Mouse (Mus musculus): ENCODE measurements around the gene Ehbp1l1. TPM values are rescaled to one million over a fixed set of nuclear protein-coding genes. Genes with fewer than 3 reads are reported as not detected.
"Not testable (repeated sequence)": the region's sequence is repeated elsewhere in the genome, so short reads cannot be mapped to it uniquely, and the experiment has no call there.

The Ehbp1l1 gene
- polyA plus RNA-seq, 1 experiment from 2014 or later: 6.8 TPM

DNA sequence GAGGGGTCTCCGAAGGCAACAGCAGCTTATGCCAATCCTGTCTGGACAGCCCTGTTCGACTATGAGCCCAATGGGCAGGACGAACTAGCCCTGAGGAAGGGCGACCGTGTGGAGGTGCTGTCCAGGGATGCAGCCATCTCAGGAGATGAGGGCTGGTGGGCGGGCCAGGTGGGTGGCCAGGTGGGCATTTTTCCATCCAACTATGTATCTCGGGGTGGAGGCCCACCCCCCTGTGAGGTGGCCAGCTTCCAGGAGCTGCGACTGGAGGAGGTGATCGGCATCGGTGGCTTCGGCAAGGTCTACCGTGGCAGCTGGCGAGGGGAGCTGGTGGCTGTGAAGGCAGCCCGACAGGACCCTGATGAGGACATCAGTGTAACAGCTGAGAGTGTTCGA is 35.8 kb downstream of the Ehbp1l1 start:
- WGBS: 76% methylated on average over 15 of the region's 15 CpGs
- Histone ChIP-seq H3K4me3 (ENCODE audit: low read depth, low read length) (peak overlapping the region; percentile 62), H3K4me1 (replicated peaks; ENCODE audit: control insufficient read depth, insufficient read depth, low read length) (peaks cover 29% of the 10 kb centered on the region), H3K9me3 (ENCODE audit: control insufficient read depth, low read length) (no peaks in the 10 kb centered on the region), H3K9ac (ENCODE audit: low read length) (peak overlapping the region; percentile 86), H3K36me3 (ENCODE audit: control insufficient read depth, insufficient read depth, low read length) (no peaks in the 10 kb centered on the region; the same call in 1 of the 2 replicates), H3K27me3 (ENCODE audit: control insufficient read depth, insufficient read depth, low read length) (0 out of 2 replicates have a peak, but pooled peaks cover 2% of the 10 kb centered on the region), H3K27ac (ENCODE audit: low read depth, low read length) (no peak overlapping the region), H3K4me2 (ENCODE audit: low read depth, low read length, severe bottlenecking) (peak overlapping the region; percentile 99)
- DNase-seq (ENCODE audit: low spot score) (no peak), ATAC-seq (replicated peaks; ENCODE audit: low FRiP score) (no peak)

DNA sequence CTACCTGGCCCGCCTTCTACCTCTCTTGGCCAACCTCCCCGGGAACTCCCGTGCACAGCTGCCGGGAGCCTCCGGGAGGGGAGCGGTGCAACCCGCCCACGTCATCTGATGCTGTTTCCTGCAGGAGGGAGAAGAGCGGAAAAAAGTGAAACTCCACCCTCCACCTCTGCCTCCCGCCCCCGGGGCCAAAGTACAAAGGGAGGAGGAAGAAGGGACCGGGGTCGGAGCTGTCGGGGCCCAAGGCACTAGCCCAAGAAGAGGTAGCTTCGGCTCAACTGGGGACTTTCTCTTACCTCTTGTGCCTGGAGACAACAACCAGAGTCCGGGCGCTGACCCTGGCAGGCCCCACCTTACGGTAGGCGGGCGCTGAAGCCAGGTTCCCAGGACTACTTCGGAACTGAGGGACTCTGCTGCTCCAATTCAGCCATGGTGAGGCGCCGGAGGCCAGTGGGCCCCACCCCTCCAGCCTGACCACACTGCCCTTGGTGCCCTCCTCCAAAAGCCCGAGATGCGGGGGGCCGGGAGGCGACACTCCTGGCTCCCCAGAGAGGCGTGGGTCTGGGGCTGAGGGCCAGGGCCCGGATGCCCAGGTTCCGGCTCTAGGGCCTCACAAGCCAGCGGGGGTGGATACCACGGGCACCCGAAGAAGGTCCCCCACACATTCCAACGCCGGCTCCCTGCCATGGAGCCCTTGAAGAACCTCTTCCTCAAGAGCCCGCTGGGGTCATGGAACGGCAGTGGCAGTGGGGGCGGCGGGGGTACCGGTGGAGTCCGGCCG is 36.4 kb downstream of the Ehbp1l1 start:
- Histone ChIP-seq H3K4me3 (ENCODE audit: low read depth, low read length) (peak overlapping the region; percentile 62), H3K4me2 (ENCODE audit: low read depth, low read length, severe bottlenecking) (peak overlapping the region; percentile 99), H3K36me3 (ENCODE audit: control insufficient read depth, insufficient read depth, low read length) (peaks cover 2% of the 10 kb centered on the region), H3K9me3 (ENCODE audit: control insufficient read depth, low read length) (no peaks in the 10 kb centered on the region), H3K9ac (ENCODE audit: low read length) (peak overlapping the region; percentile 86), H3K4me1 (replicated peaks; ENCODE audit: control insufficient read depth, insufficient read depth, low read length) (peaks cover 29% of the 10 kb centered on the region), H3K27ac (ENCODE audit: low read depth, low read length) (peak overlapping the region; percentile 65), H3K27me3 (ENCODE audit: control insufficient read depth, insufficient read depth, low read length) (no peaks in the 10 kb centered on the region)
- DNase-seq (ENCODE audit: low spot score): peak; percentile 83
- ATAC-seq (replicated peaks; ENCODE audit: low FRiP score): peak; percentile 43; the same call in 1 of the 2 replicates
- WGBS: 14% methylated on average over 42 of the region's 42 CpGs

- Histone ChIP-seq H3K27me3 (ENCODE audit: control insufficient read depth, insufficient read depth, low read length) (no peaks in the 10 kb centered on the region), H3K4me2 (ENCODE audit: low read depth, low read length, severe bottlenecking) (peak overlapping the region; percentile 99), H3K4me3 (ENCODE audit: low read depth, low read length) (peak overlapping the region; percentile 62), H3K27ac (ENCODE audit: low read depth, low read length) (peak overlapping the region; percentile 82), H3K9ac (ENCODE audit: low read length) (peak overlapping the region; percentile 86), H3K36me3 (ENCODE audit: control insufficient read depth, insufficient read depth, low read length) (peaks cover 4% of the 10 kb centered on the region), H3K9me3 (ENCODE audit: control insufficient read depth, low read length) (no peaks in the 10 kb centered on the region), H3K4me1 (replicated peaks; ENCODE audit: control insufficient read depth, insufficient read depth, low read length) (peaks cover 29% of the 10 kb centered on the region)
- DNase-seq (ENCODE audit: low spot score) (no peak), ATAC-seq (replicated peaks; ENCODE audit: low FRiP score) (no peak)
- WGBS: 1% methylated on average over 7 of the region's 7 CpGs
Measured at GRCm38 (mm10) chr19:5689088-5689428, 37.1 kb downstream of the Ehbp1l1 start.

DNA sequence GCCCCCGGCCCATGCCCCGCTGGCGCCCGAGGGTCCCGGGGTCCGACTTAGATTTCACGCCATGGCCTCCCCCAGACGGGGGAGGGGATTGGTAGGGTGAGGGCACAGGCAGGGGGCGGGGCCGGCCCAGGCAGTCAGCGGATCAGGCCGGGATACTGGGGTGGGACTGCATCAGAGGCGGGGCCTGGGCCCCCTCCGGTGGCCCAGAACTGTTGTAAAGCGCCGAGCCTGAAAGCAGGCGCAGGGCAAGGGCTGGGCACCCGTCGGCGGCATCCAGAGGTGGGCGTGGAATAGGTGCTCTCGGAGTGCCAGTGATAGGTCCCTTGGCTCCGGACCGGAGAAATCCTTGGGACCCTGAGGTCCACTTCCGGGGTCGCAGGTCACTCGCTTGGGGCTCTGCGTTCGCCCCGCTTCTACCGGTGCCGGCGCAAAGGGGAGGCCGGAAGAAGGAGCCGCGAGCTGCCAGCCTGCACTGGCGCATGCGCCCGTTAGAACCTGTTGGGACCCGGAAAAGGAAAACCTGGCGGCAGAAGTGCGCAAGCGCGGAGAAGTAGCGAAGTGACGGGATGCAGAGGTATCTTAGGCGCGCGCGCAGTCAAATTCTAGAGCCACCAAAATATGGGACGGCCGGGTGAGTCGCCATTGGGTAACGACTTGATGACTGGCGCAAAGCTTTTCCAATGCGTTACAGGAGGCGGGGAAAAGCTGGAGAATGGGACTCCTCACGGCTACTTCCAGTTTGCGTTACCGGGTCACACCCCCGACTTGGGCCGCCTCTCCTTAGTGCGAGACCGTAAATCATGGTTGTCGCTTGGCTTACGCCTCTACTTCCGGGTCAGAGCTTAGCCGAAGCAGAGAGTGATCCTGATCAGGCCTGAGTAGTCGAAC is 37.7 kb downstream of the Ehbp1l1 start, which contains the start of the genes Map3k11 and Pcnx3:
Map3k11 (plus strand) TSS at position 543 of the 888 bp plus-strand sequence.
Pcnx3 (minus strand) TSS at position 709 of the 888 bp plus-strand sequence.
- DNase-seq (ENCODE audit: low spot score) (peak; percentile 95), ATAC-seq (replicated peaks; ENCODE audit: low FRiP score) (peak; percentile 90)
- Histone ChIP-seq H3K9me3 (ENCODE audit: control insufficient read depth, low read length) (no peaks in the 10 kb centered on the region), H3K4me3 (ENCODE audit: low read depth, low read length) (peak within 1 kb of the TSS; percentile 62), H3K9ac (ENCODE audit: low read length) (peak within 1 kb of the TSS; percentile 86), H3K27me3 (ENCODE audit: control insufficient read depth, insufficient read depth, low read length) (no peaks in the 10 kb centered on the region), H3K4me1 (replicated peaks; ENCODE audit: control insufficient read depth, insufficient read depth, low read length) (peaks cover 29% of the 10 kb centered on the region), H3K27ac (ENCODE audit: low read depth, low read length) (peak within 1 kb of the TSS; percentile 82), H3K4me2 (ENCODE audit: low read depth, low read length, severe bottlenecking) (peak within 1 kb of the TSS; percentile 99), H3K36me3 (ENCODE audit: control insufficient read depth, insufficient read depth, low read length) (peaks cover 9% of the 10 kb centered on the region)
- WGBS: under 1% methylated on average over 67 of the region's 69 CpGs

- peaks cover 27% of the 10 kb centered on the region for H3K4me1 ChIP-seq (replicated peaks; ENCODE audit: control insufficient read depth, insufficient read depth, low read length)
- peak overlapping the region; percentile 62 for H3K4me3 ChIP-seq (ENCODE audit: low read depth, low read length)
- H3K36me3 ChIP-seq (ENCODE audit: control insufficient read depth, insufficient read depth, low read length): peaks cover 14% of the 10 kb centered on the region
- peak overlapping the region; percentile 82; the same call in 1 of the 2 replicates for H3K27ac ChIP-seq (ENCODE audit: low read depth, low read length)
- H3K9me3 ChIP-seq (ENCODE audit: control insufficient read depth, low read length): no peaks in the 10 kb centered on the region
- ATAC-seq (replicated peaks; ENCODE audit: low FRiP score) (no peak), DNase-seq (ENCODE audit: low spot score) (no peak)
- 18% methylated on average over 9 of the region's 9 CpGs for WGBS
- no peaks in the 10 kb centered on the region for H3K27me3 ChIP-seq (ENCODE audit: control insufficient read depth, insufficient read depth, low read length)
- H3K4me2 ChIP-seq (ENCODE audit: low read depth, low read length, severe bottlenecking): peak overlapping the region; percentile 99
- H3K9ac ChIP-seq (ENCODE audit: low read length): peak overlapping the region; percentile 81
Measured at GRCm38 (mm10) chr19:5687738-5688137, 38.4 kb downstream of the Ehbp1l1 start.

- 95% methylated on average over 12 of the region's 12 CpGs for WGBS
- Histone ChIP-seq H3K36me3 (ENCODE audit: control insufficient read depth, insufficient read depth, low read length) (peaks cover 16% of the 10 kb centered on the region), H3K4me1 (replicated peaks; ENCODE audit: control insufficient read depth, insufficient read depth, low read length) (peaks cover 27% of the 10 kb centered on the region)
- H3K4me2 ChIP-seq (ENCODE audit: low read depth, low read length, severe bottlenecking); H3K27ac ChIP-seq (ENCODE audit: low read depth, low read length); H3K9ac ChIP-seq (ENCODE audit: low read length); DNase-seq (ENCODE audit: low spot score); H3K9me3 ChIP-seq (ENCODE audit: control insufficient read depth, low read length); H3K4me3 ChIP-seq (ENCODE audit: low read depth, low read length); ATAC-seq (replicated peaks; ENCODE audit: low FRiP score); H3K27me3 ChIP-seq (ENCODE audit: control insufficient read depth, insufficient read depth, low read length): not testable (repeated sequence)
Measured at GRCm38 (mm10) chr19:5686954-5687353, 39.2 kb downstream of the Ehbp1l1 start.

DNA sequence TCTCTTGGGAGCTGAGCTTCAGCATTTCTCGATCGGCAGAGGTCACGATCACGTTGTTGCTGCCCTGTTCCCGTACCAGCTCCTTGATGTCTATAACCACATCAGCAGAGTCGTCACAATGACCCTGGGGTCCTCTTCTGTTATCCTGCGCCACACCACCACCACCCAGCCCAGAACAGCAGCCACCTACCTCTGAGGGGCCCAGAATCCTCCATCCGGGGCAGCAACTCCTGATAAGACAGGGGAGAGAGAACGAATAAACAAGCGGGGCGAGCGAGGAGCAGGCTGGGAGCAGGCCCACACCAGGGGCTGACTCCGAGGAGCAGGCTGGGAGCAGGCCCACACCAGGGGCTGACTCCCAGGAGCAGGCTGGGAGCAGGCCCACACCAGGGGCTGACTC is 39.7 kb downstream of the Ehbp1l1 start:
- Histone ChIP-seq H3K4me2 (ENCODE audit: low read depth, low read length, severe bottlenecking) (no peak overlapping the region), H3K36me3 (ENCODE audit: control insufficient read depth, insufficient read depth, low read length) (peaks cover 19% of the 10 kb centered on the region), H3K9me3 (ENCODE audit: control insufficient read depth, low read length) (no peaks in the 10 kb centered on the region), H3K9ac (ENCODE audit: low read length) (no peak overlapping the region), H3K27me3 (ENCODE audit: control insufficient read depth, insufficient read depth, low read length) (no peaks in the 10 kb centered on the region), H3K4me1 (replicated peaks; ENCODE audit: control insufficient read depth, insufficient read depth, low read length) (peaks cover 25% of the 10 kb centered on the region), H3K4me3 (ENCODE audit: low read depth, low read length) (no peak overlapping the region), H3K27ac (ENCODE audit: low read depth, low read length) (no peak overlapping the region)
- no peak for DNase-seq (ENCODE audit: low spot score)
- 96% methylated on average over 13 of the region's 13 CpGs for WGBS
- ATAC-seq (replicated peaks; ENCODE audit: low FRiP score): no peak

DNA sequence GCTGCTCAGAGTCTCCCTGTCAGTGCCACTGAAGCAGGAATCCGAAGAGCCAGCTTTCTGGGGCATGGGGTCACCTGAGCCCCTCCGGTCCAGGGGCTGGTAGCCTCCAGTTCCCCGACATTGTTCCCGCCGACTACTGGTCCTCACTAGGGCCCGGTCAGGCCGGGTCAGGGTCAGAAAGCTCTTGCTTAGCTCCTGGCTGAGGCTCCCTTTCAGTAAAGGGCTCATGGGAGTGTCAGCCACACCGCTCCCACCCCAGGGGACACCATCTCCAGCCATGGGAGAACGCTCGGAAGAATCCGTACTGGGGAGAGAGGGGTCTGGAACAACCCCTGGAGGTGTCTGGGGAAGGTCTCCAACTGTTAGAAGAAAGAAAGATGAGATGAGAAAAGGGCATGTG is 40.3 kb downstream of the Ehbp1l1 start:
- no peak overlapping the region for H3K4me3 ChIP-seq (ENCODE audit: low read depth, low read length)
- H3K4me1 ChIP-seq (replicated peaks; ENCODE audit: control insufficient read depth, insufficient read depth, low read length): peaks cover 19% of the 10 kb centered on the region
- no peaks in the 10 kb centered on the region for H3K27me3 ChIP-seq (ENCODE audit: control insufficient read depth, insufficient read depth, low read length)
- no peak for DNase-seq (ENCODE audit: low spot score)
- H3K27ac ChIP-seq (ENCODE audit: low read depth, low read length): no peak overlapping the region
- ATAC-seq (replicated peaks; ENCODE audit: low FRiP score): no peak
- H3K9me3 ChIP-seq (ENCODE audit: control insufficient read depth, low read length): no peaks in the 10 kb centered on the region
- WGBS: 94% methylated on average over 11 of the region's 11 CpGs
- peaks cover 20% of the 10 kb centered on the region for H3K36me3 ChIP-seq (ENCODE audit: control insufficient read depth, insufficient read depth, low read length)
- H3K4me2 ChIP-seq (ENCODE audit: low read depth, low read length, severe bottlenecking): no peak overlapping the region
- H3K9ac ChIP-seq (ENCODE audit: low read length): no peak overlapping the region
